9 mouse cellular contexts compared by ENCODE assay signal in the genomic region with DNA sequence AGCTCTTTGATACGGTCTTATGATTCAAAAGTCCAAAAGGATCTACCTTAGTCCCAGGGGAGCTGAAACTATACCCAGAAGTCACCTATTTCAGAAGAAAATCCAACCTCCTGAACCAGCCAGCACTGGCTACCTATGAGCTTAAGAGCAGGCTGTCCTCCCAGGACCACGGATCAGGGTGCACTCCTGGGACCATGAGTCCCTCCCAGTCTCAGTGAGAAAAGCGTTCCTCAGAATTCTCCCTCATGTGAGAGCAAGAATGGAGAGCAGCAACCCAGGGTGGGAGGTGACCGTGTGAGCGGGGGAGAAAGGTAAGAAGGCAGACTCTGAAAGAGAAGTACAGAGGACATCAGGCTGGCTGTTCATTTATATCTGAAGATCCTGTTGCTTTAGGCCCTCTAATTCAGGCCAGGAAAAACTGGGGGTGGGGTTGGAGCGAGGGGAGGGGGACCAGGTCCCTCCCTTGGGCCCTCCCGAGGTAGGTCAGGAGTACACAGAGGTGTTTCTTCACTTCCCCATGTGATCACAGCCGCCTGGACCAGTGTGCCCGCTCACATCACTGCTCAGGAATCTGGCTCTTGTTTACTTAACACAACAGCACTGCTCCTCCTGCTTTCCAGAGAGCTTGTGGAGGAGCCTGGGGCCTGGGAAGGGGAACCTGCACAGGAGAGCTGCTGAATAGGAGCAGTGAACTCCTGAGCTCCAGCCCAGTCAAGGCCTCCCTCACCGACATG. TPM values are rescaled to one million over a fixed set of nuclear protein-coding genes. Genes with fewer than 3 reads are reported as not detected.
DNase-seq lines count a peak whose midpoint lies in the region; ATAC-seq and TF ChIP-seq lines count a peak whose summit lies in the region.
"Had no signal": no experiment of that assay in that cellular context is flagged by ENCODE, and none has a peak within 500 bp of the region (broad histone marks: within the 10 kb centered on the region; RNA-seq: fewer than 3 reads in every experiment).

No protein-coding gene starts in this region.

- TF ChIP-seq CTCF in hindbrain, postnatal 0 days (IDR thresholded peaks at IDR 0.05; ENCODE audit: low read depth), result no peak

- no peaks in the 10 kb centered on the region for H3K36me3 ChIP-seq in embryonic facial prominence, embryonic 12.5 days
- no peaks in the 10 kb centered on the region for H3K36me3 ChIP-seq in kidney, embryonic 14.5 days (ENCODE audit: control insufficient read depth, insufficient read depth, low read length)
- H3K36me3 ChIP-seq in liver, embryonic 16.5 days (ENCODE audit: control insufficient read depth, insufficient read depth), result no peaks in the 10 kb centered on the region
- no peaks in the 10 kb centered on the region for H3K36me3 ChIP-seq in hindbrain, postnatal 0 days (ENCODE audit: insufficient read depth, low read length)

- 40% methylated on average over 10 of the region's 10 CpGs for WGBS in embryonic facial prominence, embryonic 12.5 days
- WGBS in kidney, embryonic 14.5 days, result 31% methylated on average over 10 of the region's 10 CpGs
- 57% methylated on average over 10 of the region's 10 CpGs for WGBS in liver, embryonic 16.5 days (ENCODE audit: insufficient replicate concordance)
- 69% methylated on average over 10 of the region's 10 CpGs for WGBS in hindbrain, postnatal 0 days

- peak; percentile 82; the same call in 1 of the 2 replicates for ATAC-seq in embryonic facial prominence, embryonic 12.5 days (ENCODE audit: insufficient number of reproducible peaks, insufficient read depth, low FRiP score, low TSS enrichment)
- peak; percentile 91 for ATAC-seq in kidney, embryonic 14.5 days (ENCODE audit: low FRiP score, low TSS enrichment)
- ATAC-seq in liver, embryonic 16.5 days (ENCODE audit: low read depth), result peak; percentile 80
- no peak for ATAC-seq in hindbrain, postnatal 0 days

- H3K27me3 ChIP-seq in embryonic facial prominence, embryonic 12.5 days, result no peaks in the 10 kb centered on the region
- no peaks in the 10 kb centered on the region for H3K27me3 ChIP-seq in kidney, embryonic 14.5 days (ENCODE audit: control insufficient read depth, insufficient read depth, low read length)
- no peaks in the 10 kb centered on the region for H3K27me3 ChIP-seq in liver, embryonic 16.5 days (ENCODE audit: control insufficient read depth, insufficient read depth, low read depth, low read length)
- H3K27me3 ChIP-seq in hindbrain, postnatal 0 days (ENCODE audit: insufficient read depth, low read length), result no peaks in the 10 kb centered on the region

- H3K4me2 ChIP-seq in embryonic facial prominence, embryonic 12.5 days (replicated peaks), result no peak overlapping the region
- no peak overlapping the region for H3K4me2 ChIP-seq in kidney, embryonic 14.5 days (replicated peaks; ENCODE audit: low read depth, low read length)
- H3K4me2 ChIP-seq in liver, embryonic 16.5 days (ENCODE audit: low read depth, low read length), result no peak overlapping the region
- H3K4me2 ChIP-seq in hindbrain, postnatal 0 days (ENCODE audit: low read depth, low read length), result no peak overlapping the region

- 0 out of 2 replicates have a peak, but pooled peaks cover 14% of the 10 kb centered on the region for H3K4me1 ChIP-seq in embryonic facial prominence, embryonic 12.5 days
- peaks cover 12% of the 10 kb centered on the region; the same call in 1 of the 2 replicates for H3K4me1 ChIP-seq in kidney, embryonic 14.5 days (ENCODE audit: control insufficient read depth, insufficient read depth, low read length)
- H3K4me1 ChIP-seq in liver, embryonic 16.5 days (ENCODE audit: control insufficient read depth, low read depth, low read length), result peaks cover 4% of the 10 kb centered on the region
- no peaks in the 10 kb centered on the region for H3K4me1 ChIP-seq in hindbrain, postnatal 0 days (ENCODE audit: insufficient read depth, low read length)

- no peaks in the 10 kb centered on the region for H3K9me3 ChIP-seq in embryonic facial prominence, embryonic 12.5 days
- H3K9me3 ChIP-seq in kidney, embryonic 14.5 days (ENCODE audit: control insufficient read depth, low read length), result 0 out of 2 replicates have a peak, but pooled peaks cover 4% of the 10 kb centered on the region
- H3K9me3 ChIP-seq in liver, embryonic 16.5 days (replicated peaks; ENCODE audit: control insufficient read depth, low read length), result no peaks in the 10 kb centered on the region
- no peaks in the 10 kb centered on the region for H3K9me3 ChIP-seq in hindbrain, postnatal 0 days (ENCODE audit: low read length)

- no peak overlapping the region for H3K9ac ChIP-seq in embryonic facial prominence, embryonic 12.5 days
- peak overlapping the region; percentile 25; the same call in 1 of the 2 replicates for H3K9ac ChIP-seq in kidney, embryonic 14.5 days (ENCODE audit: low read depth, low read length)
- H3K9ac ChIP-seq in liver, embryonic 16.5 days (ENCODE audit: low read depth, low read length), result no peak overlapping the region
- no peak overlapping the region for H3K9ac ChIP-seq in hindbrain, postnatal 0 days (replicated peaks; ENCODE audit: low read length)

- H3K27ac ChIP-seq in embryonic facial prominence, embryonic 12.5 days, result peak overlapping the region; percentile 81
- H3K27ac ChIP-seq in kidney, embryonic 14.5 days (ENCODE audit: low read depth, low read length), result peak overlapping the region; percentile 71; the same call in 1 of the 2 replicates
- H3K27ac ChIP-seq in liver, embryonic 16.5 days (ENCODE audit: low read length), result no peak overlapping the region
- H3K27ac ChIP-seq in hindbrain, postnatal 0 days, result no peak overlapping the region

- H3K4me3 ChIP-seq in embryonic facial prominence, embryonic 12.5 days, result no peak overlapping the region
- no peak overlapping the region for H3K4me3 ChIP-seq in kidney, embryonic 14.5 days (ENCODE audit: low read length)
- H3K4me3 ChIP-seq in liver, embryonic 16.5 days (ENCODE audit: low read depth, low read length), result no peak overlapping the region
- no peak overlapping the region for H3K4me3 ChIP-seq in hindbrain, postnatal 0 days (ENCODE audit: low read length)

- peak; percentile 78 for DNase-seq in 3134 (ENCODE audit: extremely low read depth, insufficient read length, low spot score)
- no peak for DNase-seq in hindbrain, postnatal 0 days (ENCODE audit: low spot score)
- DNase-seq in layer of hippocampus, postnatal 10 days (ENCODE audit: low spot score in 2 of 2), result no peak
- no peak for DNase-seq in gastrocnemius, postnatal 4 days (ENCODE audit: low spot score in 2 of 2)
- DNase-seq in neural tube, embryonic 10.5 days (ENCODE audit: extremely low spot score, low spot score), result no peak
- DNase-seq: thymus, adult 18-20 months had no signal

RNA-seq across cellular contexts. Expression of gene Mapkapk2, which starts 10.1 kb away (rescaled TPM):
- 62.3 and 63.1 TPM in 2 replicates for polyA plus RNA-seq in embryonic facial prominence, embryonic 12.5 days (2016; fragmentation: Nextera tagmentation; extraction: Ambion mirVana)
- 59.9 and 62.8 TPM in 2 replicates for polyA plus RNA-seq in kidney, embryonic 14.5 days (2014; fragmentation: Nextera tagmentation; extraction: Ambion mirVana)
- 6.4 and 10.8 TPM in 2 replicates for polyA plus RNA-seq in liver, embryonic 16.5 days (2015; fragmentation: Nextera tagmentation; extraction: Ambion mirVana)
- total RNA-seq in hindbrain, postnatal 0 days (2014; rRNA removed), result 71.1 and 74.2 TPM in 2 replicates
- polyA plus RNA-seq in hindbrain, postnatal 0 days (2015; fragmentation: Nextera tagmentation; extraction: Ambion mirVana), result 19.7 and 21.2 TPM in 2 replicates
- total RNA-seq in layer of hippocampus, postnatal 10 days (2021), result 10 to 100 TPM; 31.2 to 34.0 TPM
- total RNA-seq in gastrocnemius, postnatal 4 days (2021), result 100 to 1,000 TPM; 159 to 163 TPM

RNA-seq across cellular contexts. Expression of gene Dyrk3, which starts 30.4 kb away (rescaled TPM):
- polyA plus RNA-seq in embryonic facial prominence, embryonic 12.5 days (2016; fragmentation: Nextera tagmentation; extraction: Ambion mirVana), result 6.5 and 8.7 TPM in 2 replicates
- polyA plus RNA-seq in kidney, embryonic 14.5 days (2014; fragmentation: Nextera tagmentation; extraction: Ambion mirVana), result 6.0 and 6.3 TPM in 2 replicates
- polyA plus RNA-seq in liver, embryonic 16.5 days (2015; fragmentation: Nextera tagmentation; extraction: Ambion mirVana), result 16.3 and 17.3 TPM in 2 replicates
- 8.9 and 9.3 TPM in 2 replicates for total RNA-seq in hindbrain, postnatal 0 days (2014; rRNA removed)
- 10.2 and 11.1 TPM in 2 replicates for polyA plus RNA-seq in hindbrain, postnatal 0 days (2015; fragmentation: Nextera tagmentation; extraction: Ambion mirVana)
- total RNA-seq in layer of hippocampus, postnatal 10 days (2021), result 10 to 100 TPM; 14.0 to 15.3 TPM
- total RNA-seq in gastrocnemius, postnatal 4 days (2021), result under 1 TPM; 0.17 to 0.29 TPM

RNA-seq across cellular contexts. Expression of gene Eif2d, which starts 45.2 kb away (rescaled TPM):
- 66.6 and 67.7 TPM in 2 replicates for polyA plus RNA-seq in embryonic facial prominence, embryonic 12.5 days (2016; fragmentation: Nextera tagmentation; extraction: Ambion mirVana)
- 51.7 and 67.9 TPM in 2 replicates for polyA plus RNA-seq in kidney, embryonic 14.5 days (2014; fragmentation: Nextera tagmentation; extraction: Ambion mirVana)
- polyA plus RNA-seq in liver, embryonic 16.5 days (2015; fragmentation: Nextera tagmentation; extraction: Ambion mirVana), result 26.8 and 27.1 TPM in 2 replicates
- total RNA-seq in hindbrain, postnatal 0 days (2014; rRNA removed), result 38.1 and 39.7 TPM in 2 replicates
- polyA plus RNA-seq in hindbrain, postnatal 0 days (2015; fragmentation: Nextera tagmentation; extraction: Ambion mirVana), result 42.8 and 44.4 TPM in 2 replicates
- 10 to 100 TPM; 37.7 to 39.7 TPM for total RNA-seq in layer of hippocampus, postnatal 10 days (2021)
- total RNA-seq in gastrocnemius, postnatal 4 days (2021), result 10 to 100 TPM; 25.3 to 27.2 TPM

Comparison
In these comparisons a context has a peak if more than half of its experiments do, and no peak if none do; other contexts are left out.
1. H3K27ac ChIP-seq: peak in embryonic facial prominence, embryonic 12.5 days (single experiment) and kidney, embryonic 14.5 days (single experiment); none in liver, embryonic 16.5 days (single experiment) and hindbrain, postnatal 0 days (single experiment).